Mouse (Mus musculus) liver, embryonic 14.5 days (tissue): ENCODE measurements around the gene Gm3250.

Source experiments
- CTCF ChIP-seq: IDR thresholded peaks from 2 replicates; pipeline ENCODE4 v1.5.1; 2016; ENCODE audit warnings: antibody characterized with exemption, low read depth, control low read depth
- EP300 ChIP-seq: IDR thresholded peaks from 2 replicates; pipeline ENCODE4 v1.6.1; 2016; ENCODE audit warnings: antibody characterized with exemption, low read depth

- TF ChIP-seq CTCF = no peak
- no peak for TF ChIP-seq EP300
Observed at GRCm38 (mm10) chr10:77819203-77819602, 36.9 kb upstream of the Gm3250 start.
